21 mouse cellular contexts compared by ENCODE assay signal in the genomic region with DNA sequence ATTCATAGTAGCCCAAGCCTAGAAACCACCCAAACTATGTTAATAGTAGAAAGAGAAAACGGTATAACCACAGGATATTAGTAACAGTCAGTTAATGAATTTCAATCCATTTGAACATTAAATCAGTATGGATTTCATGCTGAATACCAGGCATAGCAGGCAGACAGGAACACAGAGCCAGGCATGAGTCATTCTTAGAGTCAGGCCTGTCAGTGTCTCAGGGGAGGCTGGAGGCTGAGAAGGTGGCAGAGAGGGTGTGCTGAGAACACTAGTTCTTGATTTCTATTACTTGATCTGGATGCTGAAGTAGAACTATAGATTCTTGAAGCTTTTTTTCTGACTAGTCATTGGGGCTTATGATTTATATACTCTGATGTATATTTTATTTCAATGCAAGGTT. TPM values are rescaled to one million over a fixed set of nuclear protein-coding genes. Genes with fewer than 3 reads are reported as not detected.
"Had no signal": no experiment of that assay in that cellular context is flagged by ENCODE, and none has a peak within 500 bp of the region (broad histone marks: within the 10 kb centered on the region; RNA-seq: fewer than 3 reads in every experiment).

No protein-coding gene starts in this region.

- H3K27me3 ChIP-seq: limb, embryonic 12.5 days; limb, embryonic 15.5 days; liver, embryonic 12.5 days; liver, embryonic 15.5 days; lung, embryonic 15.5 days; midbrain, embryonic 12.5 days; stomach, embryonic 15.5 days had no signal

- DNase-seq: kidney, adult 18-20 months; kidney, adult 9 months; kidney, postnatal 14 days; kidney, postnatal 4 days; left cerebral cortex, postnatal 4 days; lung, adult 18-20 months; lung, postnatal 14 days; right cerebral cortex, adult 18-20 months; right cerebral cortex, postnatal 14 days; spleen, adult 18-20 months; thymus, adult 18-20 months; thymus, postnatal 14 days had no signal

- H3K27ac ChIP-seq: limb, embryonic 12.5 days; limb, embryonic 15.5 days; liver, embryonic 12.5 days; liver, embryonic 15.5 days; lung, embryonic 15.5 days; macrophage; midbrain, embryonic 12.5 days; stomach, embryonic 15.5 days had no signal

- H3K4me2 ChIP-seq: limb, embryonic 12.5 days; limb, embryonic 15.5 days; liver, embryonic 12.5 days; liver, embryonic 15.5 days; lung, embryonic 15.5 days; midbrain, embryonic 12.5 days; stomach, embryonic 15.5 days had no signal

- ATAC-seq: liver, embryonic 12.5 days; midbrain, embryonic 16.5 days had no signal

- H3K9me3 ChIP-seq: limb, embryonic 12.5 days; limb, embryonic 15.5 days; liver, embryonic 12.5 days; liver, embryonic 15.5 days; lung, embryonic 15.5 days; midbrain, embryonic 12.5 days; stomach, embryonic 15.5 days had no signal

- H3K4me1 ChIP-seq: liver, embryonic 12.5 days; lung, embryonic 15.5 days; midbrain, embryonic 12.5 days; stomach, embryonic 15.5 days had no signal

- H3K9ac ChIP-seq: limb, embryonic 12.5 days; limb, embryonic 15.5 days; liver, embryonic 12.5 days; liver, embryonic 15.5 days; lung, embryonic 15.5 days; midbrain, embryonic 12.5 days; stomach, embryonic 15.5 days had no signal

- H3K4me3 ChIP-seq: limb, embryonic 12.5 days; limb, embryonic 15.5 days; liver, embryonic 12.5 days; liver, embryonic 15.5 days; lung, embryonic 15.5 days; midbrain, embryonic 12.5 days; stomach, embryonic 15.5 days had no signal

RNA-seq across cellular contexts. Expression of gene Chat, which starts 58.3 kb away (rescaled TPM):
- polyA plus RNA-seq: limb, embryonic 12.5 days; limb, embryonic 15.5 days; liver, embryonic 12.5 days; liver, embryonic 15.5 days; macrophage had no signal

RNA-seq across cellular contexts. Expression of gene Slc18a3, which starts 59.4 kb away (rescaled TPM):
- polyA plus RNA-seq: limb, embryonic 12.5 days; liver, embryonic 15.5 days; macrophage had no signal
